Mouse (Mus musculus) CH12.LX (cell line): ENCODE results near the gene Calcoco2. TPM values are rescaled to one million over a fixed set of nuclear protein-coding genes. Genes with fewer than 3 reads are reported as not detected.

Source experiments
- DNase-seq: peaks from one replicate; pipeline ENCODE4 v3.0.0-alpha.2; 2013; ENCODE audit errors: extremely low read depth
- H3K27ac ChIP-seq: 2 replicates; pipeline ENCODE4 v1.5.1; 2012; ENCODE audit warnings: low read depth, mild to moderate bottlenecking, control low read depth, moderate library complexity; ENCODE audit not compliant: insufficient read depth
- H3K27me3 ChIP-seq: replicated peaks from 2 replicates; pipeline ENCODE3; 2012; ENCODE audit warnings: inconsistent platforms
- H3K36me3 ChIP-seq, 2 experiments: replicated peaks in 1 of 2; 2 replicates each; pipeline versions ENCODE3 to v1.6.1; 2012; ENCODE audit warnings: inconsistent platforms in 1 of 2, low read length in 1 of 2, mild to moderate bottlenecking in 1 of 2, mixed read lengths in 1 of 2, moderate library complexity in 1 of 2; ENCODE audit not compliant: control insufficient read depth in 1 of 2, insufficient read depth in 1 of 2
- H3K4me1 ChIP-seq, 2 experiments: 2 replicates each; pipeline ENCODE4 v1.6.1; 2012; ENCODE audit warnings: inconsistent platforms in 1 of 2, moderate library complexity in 1 of 2; ENCODE audit not compliant: insufficient read depth in 2 of 2, control insufficient read depth in 1 of 2
- H3K4me2 ChIP-seq: 2 replicates; pipeline ENCODE4 v1.6.1; 2012; ENCODE audit warnings: low read depth, mild to moderate bottlenecking, control low read depth; ENCODE audit not compliant: poor library complexity, insufficient read depth, severe bottlenecking
- H3K4me3 ChIP-seq, 3 experiments: fragments of 150-350 bp in 1 of 3; sonication (generic) in 1 of 3; replicated peaks in 1 of 3; 2 replicates each; pipeline versions ENCODE3 to v1.5.1; 2011 to 2012; ENCODE audit warnings: low read depth in 2 of 3, low read length in 2 of 3, mild to moderate bottlenecking in 2 of 3, moderate library complexity in 2 of 3, control low read depth in 1 of 3, improper control_type of control experiment in 1 of 3, inconsistent platforms in 1 of 3, mixed read lengths in 1 of 3; ENCODE audit not compliant: poor library complexity in 1 of 3
- H3K79me2 ChIP-seq: replicated peaks from 2 replicates; pipeline ENCODE4 v1.6.1; 2012; ENCODE audit warnings: mild to moderate bottlenecking, moderate library complexity; ENCODE audit not compliant: control insufficient read depth, poor library complexity, insufficient read depth, severe bottlenecking; ENCODE audit errors: extremely low read depth
- H3K9ac ChIP-seq: 2 replicates; pipeline ENCODE4 v1.6.1; 2012; ENCODE audit warnings: low read depth, mild to moderate bottlenecking, control low read depth, moderate library complexity; ENCODE audit not compliant: insufficient read depth
- H3K9me3 ChIP-seq: replicated peaks from 2 replicates; pipeline ENCODE3; 2012; ENCODE audit warnings: low read length, inconsistent platforms, mixed read lengths
- CHD2 ChIP-seq: IDR thresholded peaks from 2 replicates; pipeline ENCODE4 v1.6.1; 2011; ENCODE audit warnings: low read length, improper control_type of control experiment
- MAFK ChIP-seq: IDR thresholded peaks from 2 replicates; pipeline ENCODE4 v1.6.1; 2011; ENCODE audit warnings: low read length, improper control_type of control experiment; ENCODE audit not compliant: insufficient replicate concordance
- RAD21 ChIP-seq: IDR thresholded peaks from 2 replicates; pipeline ENCODE4 v1.6.1; 2011; ENCODE audit warnings: low read depth, mild to moderate bottlenecking, low read length, improper control_type of control experiment, moderate library complexity
- ZMIZ1 ChIP-seq: IDR thresholded peaks from 2 replicates; pipeline ENCODE4 v1.6.1; 2012; ENCODE audit warnings: low read depth, mild to moderate bottlenecking, inconsistent platforms, low read length, improper control_type of control experiment
- dilution Hi-C: fragments of 300-500 bp; cut with MboI; formaldehyde crosslinking; loops from 2 replicates; pipeline ENCODE4 v1.14.3; 2020; ENCODE audit warnings: low sequenced_read_pairs; ENCODE audit not compliant: extremely low pct_unique_long_range_greater_than_20kb, extremely low pct_ligation_motif_present
- in situ Hi-C: fragments of 300-500 bp; cut with MboI; formaldehyde crosslinking; loops from 3 replicates; pipeline ENCODE4 v1.14.3; 2019; ENCODE audit warnings: low sequenced_read_pairs, low pct_ligation_motif_present, low pct_unique_long_range_greater_than_20kb, mixed read lengths
- polyA plus RNA-seq: library from polyadenylated mRNA; unstranded; fragments of >175 nt; gene quantifications from 2 replicates; pipeline ENCODE4 v1.2.1, GENCODE M21; 2012; ENCODE audit warnings: low read depth; ENCODE audit not compliant: insufficient read length
- total RNA-seq, 2 experiments: library from RNA; depleted of rRNA; stranded (reverse); fragments of 300-350 nt in 1 of 2; fragments of >200 nt in 1 of 2; gene quantifications; 2 replicates each; pipeline ENCODE4 v1.2.3; 2012 to 2014

Calcoco2 gene
- total and polyA plus RNA-seq, 3 experiments: not detected

DNA sequence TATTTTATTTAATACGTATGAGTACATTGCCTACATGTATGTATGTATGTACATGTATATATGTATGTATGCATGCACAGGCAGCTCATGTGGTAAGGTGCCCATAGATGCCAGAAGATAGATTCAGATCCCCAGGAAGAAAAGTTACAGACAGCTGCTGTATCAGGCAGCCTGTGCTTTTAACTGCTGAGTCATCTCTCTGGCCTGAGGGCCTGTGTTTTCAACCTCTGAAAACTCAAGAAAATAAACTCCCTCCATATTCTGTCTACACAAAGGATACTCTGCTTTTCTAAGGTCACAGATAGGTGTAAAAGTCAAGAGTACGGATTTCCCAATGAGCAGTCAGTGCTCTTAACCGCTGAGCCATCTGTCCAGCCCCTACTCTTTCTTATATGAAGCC lies 60.9 kb downstream of the Calcoco2 start:
- Histone ChIP-seq H3K9ac (no peak overlapping the region), H3K4me1 (peaks cover 6 to 58% of the 10 kb centered on the region in 2 experiments; a peak in 3 of 4 replicates), H3K36me3 (peaks cover 70 to 91% of the 10 kb centered on the region in 2 experiments), H3K4me2 (no peak overlapping the region), H3K27ac (0 out of 2 replicates have a peak overlapping the region, but pooled peaks have one; percentile 6), H3K9me3 (no peaks in the 10 kb centered on the region), H3K79me2 (peaks cover 30% of the 10 kb centered on the region), H3K27me3 (no peaks in the 10 kb centered on the region), H3K4me3 (no peak overlapping the region)
- dilution Hi-C loops (no loop called here), in situ Hi-C loops (no loop called here)
- DNase-seq: no peak
- TF ChIP-seq RAD21 (no peak), MAFK (peak; percentile 65; the same call in 1 of the 2 replicates)

DNA sequence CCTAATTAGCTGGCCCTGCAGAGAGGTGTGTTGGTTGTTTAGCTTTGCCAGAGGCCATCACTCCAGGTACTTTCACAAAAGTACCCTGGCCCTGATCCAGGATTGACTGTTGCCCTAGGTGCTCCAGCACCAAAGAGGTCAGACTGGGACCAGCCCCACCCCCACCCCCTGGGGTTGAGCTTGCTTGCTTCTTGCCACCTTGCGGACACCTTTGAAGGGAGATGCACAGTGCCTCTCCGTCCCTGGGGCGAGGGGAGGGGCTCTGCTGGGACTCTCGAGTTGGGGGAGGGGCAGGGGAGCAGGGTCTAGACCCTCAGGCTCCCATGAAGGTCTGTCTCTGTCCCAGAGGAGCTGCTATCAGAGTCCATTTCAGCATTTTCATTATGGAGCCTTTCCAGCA lies 61.8 kb downstream of the Calcoco2 start:
- TF ChIP-seq CHD2: 0 out of 2 replicates have a peak, but pooled peaks have one; percentile 14
- TF ChIP-seq ZMIZ1: no peak
- Histone ChIP-seq H3K27me3 (no peaks in the 10 kb centered on the region), H3K4me2 (no peak overlapping the region), H3K9me3 (no peaks in the 10 kb centered on the region), H3K36me3 (peaks cover 72 to 90% of the 10 kb centered on the region in 2 experiments), H3K4me3 (no peak overlapping the region), H3K4me1 (peaks cover 11 to 67% of the 10 kb centered on the region in 2 experiments), H3K79me2 (peaks cover 22% of the 10 kb centered on the region), H3K9ac (no peak overlapping the region), H3K27ac (0 out of 2 replicates have a peak overlapping the region, but pooled peaks have one; percentile 2)
- in situ Hi-C loops (no loop called here), dilution Hi-C loops (no loop called here)
- DNase-seq: no peak

Other genes starting within 250 kb of the Calcoco2 start
- 0.25 and 0.34 TPM in 2 replicates for gene B4galnt2, start 197.1 kb downstream of the Calcoco2 start, total RNA-seq (2012; rRNA removed)
- gene B4galnt2, start 197.1 kb downstream of the Calcoco2 start, total RNA-seq (2014; rRNA removed): 0.42 and 0.53 TPM in 2 replicates
- 1.9 and 2.0 TPM in 2 replicates for gene B4galnt2, start 197.1 kb downstream of the Calcoco2 start, polyA plus RNA-seq
- under 0.01 TPM in 1 of 2 replicates, not detected in the other for gene Igf2bp1, start 106.0 kb downstream of the Calcoco2 start, total RNA-seq (2012; rRNA removed)
- not detected in 2 replicates for gene Igf2bp1, start 106.0 kb downstream of the Calcoco2 start, total RNA-seq (2014; rRNA removed)
- gene Igf2bp1, start 106.0 kb downstream of the Calcoco2 start, polyA plus RNA-seq: not detected in 2 replicates
- gene Gip, start 87.4 kb downstream of the Calcoco2 start, total RNA-seq (2012; rRNA removed): not detected in 2 replicates
- not detected in 2 replicates for gene Gip, start 87.4 kb downstream of the Calcoco2 start, total RNA-seq (2014; rRNA removed)
- gene Gip, start 87.4 kb downstream of the Calcoco2 start, polyA plus RNA-seq: not detected in 2 replicates
- 113 and 133 TPM in 2 replicates for gene Snf8, start 77.1 kb downstream of the Calcoco2 start, total RNA-seq (2012; rRNA removed)
- 66.9 and 70.8 TPM in 2 replicates for gene Snf8, start 77.1 kb downstream of the Calcoco2 start, total RNA-seq (2014; rRNA removed)
- gene Snf8, start 77.1 kb downstream of the Calcoco2 start, polyA plus RNA-seq: 199 and 208 TPM in 2 replicates
- gene Ube2z, start 46.6 kb downstream of the Calcoco2 start, total RNA-seq (2012; rRNA removed): 51.3 and 60.4 TPM in 2 replicates
- gene Ube2z, start 46.6 kb downstream of the Calcoco2 start, total RNA-seq (2014; rRNA removed): 62.1 and 64.2 TPM in 2 replicates
- gene Ube2z, start 46.6 kb downstream of the Calcoco2 start, polyA plus RNA-seq: 66.0 and 67.8 TPM in 2 replicates
- 851 and 995 TPM in 2 replicates for gene Atp5g1, start 36.3 kb downstream of the Calcoco2 start, total RNA-seq (2012; rRNA removed)
- gene Atp5g1, start 36.3 kb downstream of the Calcoco2 start, total RNA-seq (2014; rRNA removed): 669 and 778 TPM in 2 replicates
- gene Atp5g1, start 36.3 kb downstream of the Calcoco2 start, polyA plus RNA-seq: 788 and 969 TPM in 2 replicates
- not detected in 2 replicates for gene Ttll6, start 21.8 kb upstream of the Calcoco2 start, total RNA-seq (2012; rRNA removed)
- not detected in 2 replicates for gene Ttll6, start 21.8 kb upstream of the Calcoco2 start, total RNA-seq (2014; rRNA removed)
- 0.09 TPM in 1 of 2 replicates, not detected in the other for gene Ttll6, start 21.8 kb upstream of the Calcoco2 start, polyA plus RNA-seq
- 0.08 TPM in 2 replicates for gene Hoxb13, start 82.4 kb upstream of the Calcoco2 start, total RNA-seq (2012; rRNA removed)
- not detected in 2 replicates for gene Hoxb13, start 82.4 kb upstream of the Calcoco2 start, total RNA-seq (2014; rRNA removed)
- gene Hoxb13, start 82.4 kb upstream of the Calcoco2 start, polyA plus RNA-seq: 0.15 TPM in 1 of 2 replicates, not detected in the other
- not detected in 2 replicates for gene Hoxb9, start 159.5 kb upstream of the Calcoco2 start, total RNA-seq (2012; rRNA removed)
- gene Hoxb9, start 159.5 kb upstream of the Calcoco2 start, total RNA-seq (2014; rRNA removed): not detected in 2 replicates
- not detected in 2 replicates for gene Hoxb9, start 159.5 kb upstream of the Calcoco2 start, polyA plus RNA-seq
- gene Hoxb8, start 169.9 kb upstream of the Calcoco2 start, total RNA-seq (2012; rRNA removed): not detected in 2 replicates
- gene Hoxb8, start 169.9 kb upstream of the Calcoco2 start, total RNA-seq (2014; rRNA removed): not detected in 2 replicates
- gene Hoxb8, start 169.9 kb upstream of the Calcoco2 start, polyA plus RNA-seq: not detected in 2 replicates
- gene Hoxb7, start 174.7 kb upstream of the Calcoco2 start, total RNA-seq (2012; rRNA removed): not detected in 2 replicates
- gene Hoxb7, start 174.7 kb upstream of the Calcoco2 start, total RNA-seq (2014; rRNA removed): not detected in 2 replicates
- not detected in 2 replicates for gene Hoxb7, start 174.7 kb upstream of the Calcoco2 start, polyA plus RNA-seq
- 0.34 and 1.1 TPM in 2 replicates for gene Hoxb6, start 180.5 kb upstream of the Calcoco2 start, total RNA-seq (2012; rRNA removed)
- 0.12 TPM in 1 of 2 replicates, not detected in the other for gene Hoxb6, start 180.5 kb upstream of the Calcoco2 start, total RNA-seq (2014; rRNA removed)
- 0.31 and 0.53 TPM in 2 replicates for gene Hoxb6, start 180.5 kb upstream of the Calcoco2 start, polyA plus RNA-seq
- 0.04 and 0.08 TPM in 2 replicates for gene Hoxb5, start 191.4 kb upstream of the Calcoco2 start, total RNA-seq (2012; rRNA removed)
- not detected in 2 replicates for gene Hoxb5, start 191.4 kb upstream of the Calcoco2 start, total RNA-seq (2014; rRNA removed)
- gene Hoxb5, start 191.4 kb upstream of the Calcoco2 start, polyA plus RNA-seq: 0.13 TPM in 1 of 2 replicates, not detected in the other
- 2.9 and 3.3 TPM in 2 replicates for gene Hoxb4, start 206.3 kb upstream of the Calcoco2 start, total RNA-seq (2012; rRNA removed)
- gene Hoxb4, start 206.3 kb upstream of the Calcoco2 start, total RNA-seq (2014; rRNA removed): 2.5 and 2.7 TPM in 2 replicates
- gene Hoxb4, start 206.3 kb upstream of the Calcoco2 start, polyA plus RNA-seq: 5.5 and 5.6 TPM in 2 replicates
- 0.08 and 0.21 TPM in 2 replicates for gene Hoxb3, start 211.4 kb upstream of the Calcoco2 start, total RNA-seq (2012; rRNA removed)
- 0.07 TPM in 1 of 2 replicates, not detected in the other for gene Hoxb3, start 211.4 kb upstream of the Calcoco2 start, total RNA-seq (2014; rRNA removed)
- gene Hoxb3, start 211.4 kb upstream of the Calcoco2 start, polyA plus RNA-seq: 0.29 and 0.59 TPM in 2 replicates
- gene Hoxb2, start 238.6 kb upstream of the Calcoco2 start, total RNA-seq (2012; rRNA removed): not detected in 2 replicates
- not detected in 2 replicates for gene Hoxb2, start 238.6 kb upstream of the Calcoco2 start, total RNA-seq (2014; rRNA removed)
- gene Hoxb2, start 238.6 kb upstream of the Calcoco2 start, polyA plus RNA-seq: not detected in 2 replicates